Mouse (Mus musculus) duodenum, adult 2 months (tissue): ENCODE measurements around the gene Gramd4. TPM values are rescaled to one million over a fixed set of nuclear protein-coding genes. Genes with fewer than 3 reads are reported as not detected.

Experiments
- polyA plus RNA-seq: library from polyadenylated mRNA; depleted of rRNA; stranded (reverse); fragments of >200 nt; gene quantifications from 2 replicates; pipeline ENCODE4 v1.2.3, GENCODE M21; 2012; ENCODE audit warnings: low replicate concordance; rRNA removed

The Gramd4 gene
- 17.1 and 19.5 TPM in 2 replicates for polyA plus RNA-seq

DNA sequence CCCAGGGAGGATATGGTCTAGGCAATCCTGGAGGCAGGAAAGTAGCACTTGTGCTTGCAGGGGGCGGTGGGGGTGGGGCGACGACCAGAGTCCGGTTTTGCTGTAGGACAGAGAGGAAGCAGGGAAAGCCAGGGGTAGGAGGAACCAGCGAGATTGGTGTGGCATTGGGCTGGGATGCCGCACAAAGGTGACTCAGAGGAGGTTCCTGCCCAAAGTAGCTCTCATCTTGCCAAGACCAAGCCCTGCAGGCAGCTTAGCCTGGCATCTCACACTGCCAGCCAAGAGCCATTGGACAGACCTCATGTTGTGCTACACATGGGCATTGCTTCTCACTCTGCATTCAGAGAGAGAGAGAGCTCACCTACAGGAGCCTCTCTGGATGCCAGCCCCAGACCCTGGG is at the start of gene Gramd4:
Gramd4 (plus strand) TSS at position 283 of the 400 bp plus-strand sequence.

DNA sequence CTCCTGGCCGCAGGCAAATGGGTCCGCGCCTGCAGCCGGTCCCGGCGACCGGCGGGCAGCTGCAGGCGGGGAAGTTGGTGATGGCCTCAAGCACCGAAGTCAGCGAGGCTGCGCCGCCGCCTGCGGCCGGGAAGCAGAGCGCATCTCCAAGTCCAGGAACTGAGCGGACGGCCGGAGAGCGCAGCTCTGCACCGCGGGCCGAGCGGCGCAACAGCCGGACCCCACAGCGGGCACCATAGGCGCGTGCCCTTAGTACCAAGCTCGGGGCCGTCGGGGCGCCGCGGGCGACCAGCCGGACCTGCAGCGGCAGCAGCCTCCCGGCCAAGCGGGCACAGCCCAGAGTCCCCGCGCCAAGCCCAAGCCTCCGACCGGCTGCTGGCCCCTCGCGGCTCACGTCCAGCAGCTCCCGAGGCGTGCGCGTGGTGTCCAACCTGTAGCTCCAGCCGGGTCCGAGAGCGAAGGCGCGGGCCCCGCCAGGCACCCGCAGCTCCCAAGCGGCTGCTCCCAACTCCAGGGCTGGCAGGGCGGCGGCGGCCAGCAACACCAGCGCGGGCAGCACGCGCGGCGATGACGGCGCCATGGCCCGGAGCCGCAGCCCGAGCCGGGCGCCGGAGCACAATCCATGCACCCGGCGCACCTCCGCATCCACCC is 24.2 kb upstream of the Gramd4 start, which contains the start of gene Celsr1:
Celsr1 (minus strand) TSS at position 587 of the 651 bp plus-strand sequence.

DNA sequence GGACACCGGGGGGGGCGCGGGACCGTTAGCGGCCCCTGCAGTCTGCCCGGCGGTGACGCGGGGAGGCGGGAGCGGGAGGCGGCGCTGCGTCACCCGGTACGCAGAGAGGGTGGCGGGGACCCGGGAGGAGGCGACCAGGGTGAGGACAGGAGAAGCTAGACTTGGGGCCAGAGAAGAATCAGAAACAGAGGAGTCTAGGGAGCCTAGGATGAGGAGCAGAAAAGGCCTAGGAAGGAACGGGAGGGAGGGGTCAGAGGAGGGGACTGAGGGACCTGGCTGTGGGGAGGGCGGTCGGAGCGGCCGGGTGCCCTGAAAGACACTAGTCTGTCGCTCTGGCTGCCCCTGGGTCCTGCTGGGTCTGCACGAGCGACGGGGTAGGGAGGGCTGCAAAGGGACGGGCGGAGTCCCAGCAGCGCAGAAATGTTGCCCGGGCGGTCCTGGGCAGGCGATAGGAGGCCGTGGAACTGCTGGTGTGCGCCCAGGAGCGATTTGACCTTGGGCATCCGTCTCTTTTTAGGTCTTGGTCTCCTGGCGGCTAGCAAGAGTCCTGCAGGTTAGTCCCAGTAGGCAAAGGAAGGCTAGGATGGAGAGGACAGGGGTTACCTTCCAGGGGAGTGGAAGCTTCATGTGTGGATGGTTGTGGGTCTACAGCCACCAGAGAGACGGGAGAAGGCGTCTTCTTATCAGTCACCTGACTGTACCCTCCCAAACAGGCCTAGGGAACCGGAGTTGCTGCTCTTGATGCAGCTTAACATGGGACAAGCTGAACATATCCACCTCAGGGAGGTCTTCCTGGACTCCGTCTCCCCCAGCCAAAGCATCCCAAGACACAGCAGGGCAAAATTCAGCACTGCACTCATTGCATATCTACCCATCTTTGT is 128.4 kb downstream of the Gramd4 start, which contains the start of gene Cerk:
Cerk (minus strand) TSS at position 453 of the 881 bp plus-strand sequence.

Other genes with a start within 250 kb of the Gramd4 start
- gene Cdpf1, start 246.0 kb upstream of the Gramd4 start, polyA plus RNA-seq, result 40.1 and 40.5 TPM in 2 replicates
- 0.05 and 0.08 TPM in 2 replicates for gene Pkdrej, start 236.0 kb upstream of the Gramd4 start, polyA plus RNA-seq
- 6.5 and 7.1 TPM in 2 replicates for gene Ttc38, start 225.4 kb upstream of the Gramd4 start, polyA plus RNA-seq
- gene Gtse1, start 197.9 kb upstream of the Gramd4 start, polyA plus RNA-seq, result 6.2 and 7.7 TPM in 2 replicates
- gene Trmu, start 178.4 kb upstream of the Gramd4 start, polyA plus RNA-seq, result 7.7 and 9.3 TPM in 2 replicates
- gene Celsr1, start 23.9 kb upstream of the Gramd4 start, polyA plus RNA-seq, result 0.97 and 4.5 TPM in 2 replicates
- gene Cerk, start 128.4 kb downstream of the Gramd4 start, polyA plus RNA-seq, result 23.7 and 31.9 TPM in 2 replicates
- 37.2 and 47.9 TPM in 2 replicates for gene Tbc1d22a, start 156.8 kb downstream of the Gramd4 start, polyA plus RNA-seq